Mouse (Mus musculus): ENCODE measurements around the gene St13. TPM values are rescaled to one million over a fixed set of nuclear protein-coding genes. Genes with fewer than 3 reads are reported as not detected.
A peak's percentile ranks its signal among the peaks of the same experiment; 100 is the strongest.
"Not testable (repeated sequence)": the region's sequence is repeated elsewhere in the genome, so short reads cannot be mapped to it uniquely, and the experiment has no call there.

St13 gene
- polyA plus RNA-seq, 1 experiment from 2014 or later: 87.1 TPM

- no peak overlapping the region for H3K4me2 ChIP-seq (replicated peaks; ENCODE audit: low read depth, low read length)
- H3K27me3 ChIP-seq (replicated peaks; ENCODE audit: insufficient read depth, low read length): no peaks in the 10 kb centered on the region
- ATAC-seq (no peak), DNase-seq (ENCODE audit: low spot score) (no peak)
- 84% methylated on average over 3 of the region's 3 CpGs for WGBS
- H3K9me3 ChIP-seq (ENCODE audit: low read length): no peaks in the 10 kb centered on the region
- H3K4me3 ChIP-seq (ENCODE audit: low read depth, low read length): no peak overlapping the region
- TF ChIP-seq EP300 (IDR thresholded peaks at IDR 0.05) (no peak), CTCF (IDR thresholded peaks at IDR 0.05) (no peak)
- H3K4me1 ChIP-seq (ENCODE audit: insufficient read depth, low read depth, low read length): no peaks in the 10 kb centered on the region
- no peak overlapping the region for H3K27ac ChIP-seq (ENCODE audit: low read length)
- H3K36me3 ChIP-seq (ENCODE audit: insufficient read depth, low read length): peaks cover 10% of the 10 kb centered on the region; the same call in 1 of the 2 replicates
- H3K9ac ChIP-seq (replicated peaks; ENCODE audit: low read depth): no peak overlapping the region
Measured at GRCm38 (mm10) chr15:81425311-81425710, 25.4 kb upstream of the St13 start.

GRCm38 (mm10) chr15:81422156-81422681 lies 22.3 kb upstream of the St13 start:
- H3K27ac ChIP-seq (ENCODE audit: low read length): no peak overlapping the region
- H3K4me2 ChIP-seq (replicated peaks; ENCODE audit: low read depth, low read length): no peak overlapping the region
- ATAC-seq (no peak), DNase-seq (ENCODE audit: low spot score) (no peak)
- no peaks in the 10 kb centered on the region for H3K27me3 ChIP-seq (replicated peaks; ENCODE audit: insufficient read depth, low read length)
- H3K4me1 ChIP-seq (ENCODE audit: insufficient read depth, low read depth, low read length): no peaks in the 10 kb centered on the region
- no peaks in the 10 kb centered on the region for H3K9me3 ChIP-seq (ENCODE audit: low read length)
- WGBS: 58% methylated on average over 7 of the region's 7 CpGs
- TF ChIP-seq EP300 (IDR thresholded peaks at IDR 0.05) (no peak), CTCF (IDR thresholded peaks at IDR 0.05) (no peak)
- H3K4me3 ChIP-seq (ENCODE audit: low read depth, low read length): no peak overlapping the region
- no peaks in the 10 kb centered on the region for H3K36me3 ChIP-seq (ENCODE audit: insufficient read depth, low read length)
- no peak overlapping the region; the same call in 1 of the 2 replicates for H3K9ac ChIP-seq (replicated peaks; ENCODE audit: low read depth)

GRCm38 (mm10) chr15:81421454-81421853 lies 21.6 kb upstream of the St13 start:
- TF ChIP-seq EP300 (IDR thresholded peaks at IDR 0.05): no peak
- TF ChIP-seq CTCF (IDR thresholded peaks at IDR 0.05): no peak
- ATAC-seq: no peak
- H3K36me3 ChIP-seq (ENCODE audit: insufficient read depth, low read length): no peaks in the 10 kb centered on the region
- DNase-seq (ENCODE audit: low spot score): peak; percentile 28
- H3K9me3 ChIP-seq (ENCODE audit: low read length): no peaks in the 10 kb centered on the region
- 49% methylated on average over 1 of the region's 1 CpGs for WGBS
- H3K4me2 ChIP-seq (replicated peaks; ENCODE audit: low read depth, low read length): no peak overlapping the region
- peaks cover 4% of the 10 kb centered on the region; the same call in 1 of the 2 replicates for H3K4me1 ChIP-seq (ENCODE audit: insufficient read depth, low read depth, low read length)
- H3K27me3 ChIP-seq (replicated peaks; ENCODE audit: insufficient read depth, low read length): no peaks in the 10 kb centered on the region
- H3K27ac ChIP-seq (ENCODE audit: low read length): no peak overlapping the region
- no peak overlapping the region for H3K9ac ChIP-seq (replicated peaks; ENCODE audit: low read depth)
- H3K4me3 ChIP-seq (ENCODE audit: low read depth, low read length): no peak overlapping the region

GRCm38 (mm10) chr15:81418065-81418464 lies 18.2 kb upstream of the St13 start:
- Histone ChIP-seq H3K27me3 (replicated peaks; ENCODE audit: insufficient read depth, low read length) (no peaks in the 10 kb centered on the region), H3K9me3 (ENCODE audit: low read length) (no peaks in the 10 kb centered on the region), H3K27ac (ENCODE audit: low read length) (no peak overlapping the region), H3K36me3 (ENCODE audit: insufficient read depth, low read length) (no peaks in the 10 kb centered on the region), H3K4me3 (ENCODE audit: low read depth, low read length) (no peak overlapping the region), H3K4me2 (replicated peaks; ENCODE audit: low read depth, low read length) (no peak overlapping the region), H3K9ac (replicated peaks; ENCODE audit: low read depth) (no peak overlapping the region), H3K4me1 (ENCODE audit: insufficient read depth, low read depth, low read length) (peaks cover 4% of the 10 kb centered on the region; the same call in 1 of the 2 replicates)
- no peak for TF ChIP-seq EP300 (IDR thresholded peaks at IDR 0.05)
- no peak for TF ChIP-seq CTCF (IDR thresholded peaks at IDR 0.05)
- DNase-seq (ENCODE audit: low spot score) (no peak), ATAC-seq (no peak)
- WGBS: 72% methylated on average over 4 of the region's 4 CpGs

- H3K4me1 ChIP-seq (ENCODE audit: insufficient read depth, low read depth, low read length); H3K9me3 ChIP-seq (ENCODE audit: low read length); H3K27me3 ChIP-seq (replicated peaks; ENCODE audit: insufficient read depth, low read length); H3K36me3 ChIP-seq (ENCODE audit: insufficient read depth, low read length); H3K4me3 ChIP-seq (ENCODE audit: low read depth, low read length); H3K9ac ChIP-seq (replicated peaks; ENCODE audit: low read depth); H3K27ac ChIP-seq (ENCODE audit: low read length): not testable (repeated sequence)
- peak; percentile 65 for DNase-seq (ENCODE audit: low spot score)
- H3K4me2 ChIP-seq (replicated peaks; ENCODE audit: low read depth, low read length): peak overlapping the region; percentile 29
- WGBS: 7% methylated on average over 22 of the region's 22 CpGs
- TF ChIP-seq CTCF (IDR thresholded peaks at IDR 0.05): peak; percentile 16; the same call in 1 of the 2 replicates
- peak; percentile 92 for ATAC-seq
Measured at GRCm38 (mm10) chr15:81416763-81417310, 17.0 kb upstream of the St13 start.

DNA sequence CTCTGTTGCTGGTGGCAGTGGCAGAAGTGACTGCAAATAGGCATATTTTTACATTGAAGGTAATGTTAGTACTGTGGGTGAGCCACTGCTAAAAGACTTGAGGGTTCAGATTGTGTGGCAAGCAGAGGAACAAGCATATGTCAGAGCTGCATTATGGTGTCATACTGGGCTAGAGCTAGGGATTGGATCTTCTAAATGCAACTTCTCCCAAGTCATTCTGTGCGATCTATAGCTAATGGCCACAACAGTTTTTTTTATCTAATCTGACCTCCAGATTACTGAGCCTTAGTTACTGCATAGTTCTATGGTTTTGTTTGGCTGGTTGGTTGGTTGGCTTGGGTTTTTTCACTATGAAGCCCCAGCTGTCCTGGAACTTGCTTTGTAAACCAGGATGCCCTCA lies 8.3 kb upstream of the St13 start, which contains the start of gene Dnajb7:
Gene Dnajb7, minus strand, starts transcription at position 101 of the 400 bp plus-strand sequence.
- WGBS: 94% methylated on average over 1 of the region's 1 CpGs

More for the DNA sequence above, 8.3 kb upstream of the St13 start, which contains the start of gene Dnajb7:
- no peaks in the 10 kb centered on the region for H3K4me1 ChIP-seq (ENCODE audit: insufficient read depth, low read depth, low read length)
- DNase-seq (ENCODE audit: low spot score): no peak
- H3K4me2 ChIP-seq (replicated peaks; ENCODE audit: low read depth, low read length): no peak within 1 kb of the TSS
- no peaks in the 10 kb centered on the region for H3K36me3 ChIP-seq (ENCODE audit: insufficient read depth, low read length)
- no peaks in the 10 kb centered on the region for H3K27me3 ChIP-seq (replicated peaks; ENCODE audit: insufficient read depth, low read length)
- ATAC-seq: no peak
- no peak within 1 kb of the TSS for H3K27ac ChIP-seq (ENCODE audit: low read length)
- H3K9me3 ChIP-seq (ENCODE audit: low read length): no peaks in the 10 kb centered on the region
- no peak for TF ChIP-seq EP300 (IDR thresholded peaks at IDR 0.05)
- no peak within 1 kb of the TSS for H3K4me3 ChIP-seq (ENCODE audit: low read depth, low read length)
- no peak within 1 kb of the TSS for H3K9ac ChIP-seq (replicated peaks; ENCODE audit: low read depth)

Data from lung, postnatal 0 days (tissue).